Mouse (Mus musculus) lung, postnatal 0 days (tissue): ENCODE measurements around the gene Ttll5.

Source experiments
- CTCF ChIP-seq: IDR thresholded peaks from 2 replicates; pipeline ENCODE4 v1.5.1; 2016; ENCODE audit warnings: antibody characterized with exemption, mild to moderate bottlenecking
- EP300 ChIP-seq: IDR thresholded peaks from 2 replicates; pipeline ENCODE4 v1.6.1; 2016; ENCODE audit warnings: antibody characterized with exemption, mild to moderate bottlenecking, control low read depth

GRCm38 (mm10) chr12:86051477-86051876 is 227.0 kb downstream of the Ttll5 start:
- no peak for TF ChIP-seq CTCF
- no peak for TF ChIP-seq EP300
